Mouse (Mus musculus) liver, adult 2 months (tissue): ENCODE measurements around the gene Gpm6a. TPM values are rescaled to one million over a fixed set of nuclear protein-coding genes. Genes with fewer than 3 reads are reported as not detected.

ENCODE experiments used
- DNase-seq: peaks from one replicate; pipeline ENCODE4 v3.0.0-alpha.2; 2011; ENCODE audit warnings: low read depth, low spot score; ENCODE audit errors: extremely low read depth
- H3K27ac ChIP-seq: fragments of 200-500 bp; replicated peaks from 2 replicates; pipeline ENCODE4 v1.5.1; 2012; ENCODE audit warnings: low read depth, mild to moderate bottlenecking, control low read depth, inconsistent platforms, low read length; ENCODE audit not compliant: insufficient read depth
- H3K27me3 ChIP-seq: fragments of 200-500 bp; 2 replicates; pipeline ENCODE4 v1.6.1; 2012; ENCODE audit warnings: mild to moderate bottlenecking, moderate library complexity, low read length, inconsistent platforms; ENCODE audit not compliant: control insufficient read depth, insufficient read depth
- H3K36me3 ChIP-seq: fragments of 200-500 bp; 2 replicates; pipeline ENCODE4 v1.6.1; 2012; ENCODE audit warnings: low read length, inconsistent platforms; ENCODE audit not compliant: control insufficient read depth, insufficient read depth
- H3K4me1 ChIP-seq: fragments of 200-500 bp; 2 replicates; pipeline ENCODE4 v1.6.1; 2011; ENCODE audit warnings: low read length; ENCODE audit not compliant: control insufficient read depth, insufficient read depth
- H3K4me3 ChIP-seq: fragments of 200-500 bp; 2 replicates; pipeline ENCODE4 v1.5.1; 2011; ENCODE audit warnings: low read depth, mild to moderate bottlenecking, control low read depth, low read length, moderate library complexity; ENCODE audit not compliant: insufficient read depth
- H3K79me2 ChIP-seq: fragments of 200-500 bp; 2 replicates; pipeline ENCODE4 v1.6.1; 2012; ENCODE audit warnings: inconsistent platforms, mild to moderate bottlenecking, low read length, moderate library complexity; ENCODE audit not compliant: control insufficient read depth, insufficient read depth
- H3K9ac ChIP-seq: fragments of 200-500 bp; 2 replicates; pipeline ENCODE4 v1.6.1; 2012; ENCODE audit warnings: low read depth, mild to moderate bottlenecking, control low read depth, inconsistent platforms, low read length
- CTCF ChIP-seq: fragments of 200-500 bp; IDR thresholded peaks from 2 replicates; pipeline ENCODE4 v1.5.1; 2011; ENCODE audit warnings: low read depth, low read length, control low read depth
- POLR2A ChIP-seq: fragments of 200-500 bp; IDR thresholded peaks from 2 replicates; pipeline ENCODE4 v1.6.1; 2011; ENCODE audit warnings: low read length, control low read depth; ENCODE audit not compliant: insufficient read depth; ENCODE audit errors: extremely low read depth
- WGBS: fragments of 180-500 bp; shearing (Covaris S2); methylation state at CpG from one replicate; pipeline ENCODE4 v1.1.7; 2018; 5-methylcytosine and 5-hydroxymethylcytosine counted together
- polyA plus RNA-seq: library from polyadenylated mRNA; depleted of rRNA; stranded (reverse); fragments of >200 nt; gene quantifications from 2 replicates; pipeline ENCODE4 v1.2.3, GENCODE M21; 2012; rRNA removed
- total RNA-seq: library from RNA; depleted of rRNA; stranded (reverse); fragments of >200 nt; gene quantifications from 2 replicates; pipeline ENCODE4 v1.2.3, GENCODE M21; 2014; rRNA removed

Gene Gpm6a
- total and polyA plus RNA-seq, 2 experiments: 0.31 to 1.8 TPM

DNA sequence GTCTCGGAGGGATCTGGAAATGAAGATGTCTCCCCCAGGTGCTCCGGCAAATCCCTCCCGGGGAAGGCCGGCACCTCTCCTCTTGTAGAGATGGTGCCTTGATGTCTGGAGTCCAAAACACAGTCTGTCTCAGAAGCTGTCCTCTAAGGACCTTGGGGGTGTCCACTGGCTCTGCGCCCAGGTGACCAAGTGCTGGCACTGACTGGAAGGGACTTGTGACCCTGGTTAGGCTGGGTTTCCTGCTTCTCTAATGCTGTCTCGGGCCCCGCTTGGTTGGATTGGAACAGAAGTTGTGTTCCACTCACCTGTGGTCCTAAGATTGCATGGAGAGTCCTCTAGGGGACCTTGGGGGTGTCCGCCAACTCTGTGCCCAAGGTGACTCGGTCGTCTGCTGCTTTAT, 118.8 kb downstream of the Gpm6a start:
- H3K9ac ChIP-seq: no peak overlapping the region
- H3K4me1 ChIP-seq: no peaks in the 10 kb centered on the region
- 89% methylated on average over 10 of the region's 10 CpGs for WGBS
- H3K27me3 ChIP-seq: no peaks in the 10 kb centered on the region
- no peak for TF ChIP-seq POLR2A
- no peak for TF ChIP-seq CTCF
- H3K27ac ChIP-seq: no peak overlapping the region
- DNase-seq: no peak
- H3K79me2 ChIP-seq: no peaks in the 10 kb centered on the region
- no peaks in the 10 kb centered on the region for H3K36me3 ChIP-seq
- no peak overlapping the region for H3K4me3 ChIP-seq

DNA sequence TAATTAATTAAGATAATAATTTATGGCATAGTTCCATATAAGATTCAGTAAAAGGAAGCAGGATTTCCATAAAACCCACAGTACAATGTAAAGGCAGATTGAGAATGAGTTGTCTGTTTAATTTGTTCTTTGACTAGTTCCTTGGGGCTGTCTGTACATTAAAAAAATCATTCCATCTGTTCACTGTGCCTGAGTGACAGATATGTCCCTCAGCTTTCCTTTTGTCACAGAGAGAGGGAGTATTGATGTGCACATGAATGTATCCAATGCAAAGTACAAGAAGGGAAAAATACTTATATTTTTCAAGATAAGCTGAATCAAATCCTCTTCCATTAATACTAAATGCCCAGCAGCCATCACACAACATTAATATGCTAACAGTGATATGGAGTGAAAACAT, 147.6 kb downstream of the Gpm6a start:
- TF ChIP-seq POLR2A (no peak), CTCF (no peak)
- Histone ChIP-seq H3K27ac (no peak overlapping the region), H3K36me3 (no peaks in the 10 kb centered on the region), H3K27me3 (no peaks in the 10 kb centered on the region), H3K4me3 (no peak overlapping the region), H3K4me1 (no peaks in the 10 kb centered on the region), H3K79me2 (no peaks in the 10 kb centered on the region), H3K9ac (no peak overlapping the region)
- DNase-seq: no peak

DNA sequence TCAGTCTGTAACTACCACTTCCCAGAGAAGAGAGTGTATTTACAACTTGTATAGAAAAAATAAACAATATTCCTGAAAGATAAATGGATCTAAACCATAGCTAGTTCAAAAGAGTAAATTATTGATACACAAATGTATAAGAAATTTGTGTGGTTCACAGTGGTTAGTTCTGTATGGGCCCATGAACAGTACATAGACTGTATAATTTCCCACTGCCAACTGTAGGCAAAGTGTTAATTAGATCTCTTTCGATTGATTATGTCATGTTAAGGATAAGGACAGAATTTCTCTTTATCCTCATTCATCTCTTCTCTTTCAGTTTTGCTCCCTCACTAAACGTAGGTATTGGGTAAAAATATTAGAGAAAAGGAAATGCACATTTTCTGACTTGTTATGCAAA, 148.4 kb downstream of the Gpm6a start:
- Histone ChIP-seq H3K4me1 (no peaks in the 10 kb centered on the region), H3K9ac (no peak overlapping the region), H3K79me2 (no peaks in the 10 kb centered on the region), H3K4me3 (no peak overlapping the region), H3K36me3 (no peaks in the 10 kb centered on the region), H3K27ac (no peak overlapping the region), H3K27me3 (no peaks in the 10 kb centered on the region)
- TF ChIP-seq POLR2A (no peak), CTCF (no peak)
- 65% methylated on average over 2 of the region's 2 CpGs for WGBS
- no peak for DNase-seq

DNA sequence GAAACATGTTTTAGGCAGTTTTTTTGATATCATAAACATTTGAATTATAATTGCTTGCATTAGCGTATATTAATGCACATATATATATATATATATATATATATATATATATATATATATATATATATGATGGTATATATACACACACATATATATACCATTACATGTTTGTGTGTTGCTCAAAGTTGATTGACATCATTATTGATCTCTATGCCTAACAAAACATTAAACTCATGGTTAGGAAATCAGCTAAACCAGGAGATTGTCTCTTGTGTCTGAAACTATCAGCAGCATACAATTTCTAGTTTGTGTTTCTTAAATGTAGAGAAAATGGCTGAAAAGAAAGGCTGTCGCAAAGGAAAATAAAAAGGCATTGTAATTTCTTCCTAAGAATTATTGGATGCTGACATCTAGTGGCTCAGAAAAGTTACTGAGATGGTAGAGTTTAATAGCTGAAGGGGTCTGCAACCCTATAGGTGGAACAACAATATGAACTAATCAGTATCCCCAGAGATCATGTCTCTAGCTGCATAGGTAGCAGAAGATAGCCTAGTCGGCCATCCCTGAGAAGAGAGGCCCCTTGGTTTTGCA, 149.3 kb downstream of the Gpm6a start:
- WGBS: 50% methylated on average over 3 of the region's 3 CpGs
- no peaks in the 10 kb centered on the region for H3K4me1 ChIP-seq
- no peaks in the 10 kb centered on the region for H3K79me2 ChIP-seq
- TF ChIP-seq POLR2A (no peak), CTCF (no peak)
- DNase-seq: no peak
- H3K36me3 ChIP-seq: no peaks in the 10 kb centered on the region
- no peak overlapping the region for H3K27ac ChIP-seq
- no peak overlapping the region for H3K9ac ChIP-seq
- H3K27me3 ChIP-seq: no peaks in the 10 kb centered on the region
- H3K4me3 ChIP-seq: no peak overlapping the region

Other genes starting within 250 kb of the Gpm6a start
- not detected in 2 replicates for gene Wdr17, start 67.7 kb upstream of the Gpm6a start, total RNA-seq
- not detected in 2 replicates for gene Wdr17, start 67.7 kb upstream of the Gpm6a start, polyA plus RNA-seq